In genomic region chr8:47833944-47834343, GRCm38 (mm10) we compare ENCODE assay signal across 19 mouse cellular contexts. TPM values are rescaled to one million over a fixed set of nuclear protein-coding genes. Genes with fewer than 3 reads are reported as not detected.
"Had no signal": no experiment of that assay in that cellular context is flagged by ENCODE, and none has a peak within 500 bp of the region (broad histone marks: within the 10 kb centered on the region; RNA-seq: fewer than 3 reads in every experiment).

No protein-coding gene starts in this region.

- ATAC-seq: lung, postnatal 0 days; midbrain, embryonic 16.5 days had no signal

- H3K9ac ChIP-seq: liver, embryonic 15.5 days had no signal

- DNase-seq: kidney, adult 11 months; kidney, adult 9 months; kidney, postnatal 36 days; lung, adult 2 months; lung, postnatal 36 days; spleen, adult 18-20 months; thymus, postnatal 36 days had no signal

- H3K4me2 ChIP-seq: liver, embryonic 11.5 days; liver, embryonic 15.5 days; midbrain, embryonic 11.5 days had no signal

- H3K4me3 ChIP-seq: layer of hippocampus, adult 2 months; liver, embryonic 15.5 days; megakaryocyte, embryonic 14.5 days had no signal

- H3K27me3 ChIP-seq: liver, embryonic 15.5 days; megakaryocyte, embryonic 14.5 days had no signal

- H3K27ac ChIP-seq: layer of hippocampus, adult 2 months; liver, embryonic 15.5 days had no signal

- H3K9me3 ChIP-seq: liver, embryonic 15.5 days; megakaryocyte, embryonic 14.5 days had no signal

- H3K4me1 ChIP-seq: liver, embryonic 15.5 days had no signal

RNA-seq across cellular contexts. Expression of gene Cldn22, which starts 9.7 kb away (rescaled TPM):
- polyA plus RNA-seq: liver, embryonic 11.5 days; liver, embryonic 15.5 days; lung, postnatal 0 days; midbrain, embryonic 11.5 days; midbrain, embryonic 16.5 days; neural tube, embryonic 14.5 days; stomach, embryonic 14.5 days; thymus, postnatal 0 days had no signal

RNA-seq across cellular contexts. Expression of gene Cldn24, which starts 12.0 kb away (rescaled TPM):
- total RNA-seq: layer of hippocampus, adult 2 months; layer of hippocampus, postnatal 10 days had no signal
- polyA plus RNA-seq: limb, embryonic 14.5 days; liver, embryonic 11.5 days; liver, embryonic 15.5 days; lung, adult 2 months; lung, postnatal 0 days; midbrain, embryonic 11.5 days; midbrain, embryonic 16.5 days; neural tube, embryonic 14.5 days; stomach, embryonic 14.5 days; thymus, postnatal 0 days had no signal
